Mouse (Mus musculus): ENCODE data around the gene Nbeal2.

- TF ChIP-seq RAD21 (IDR thresholded peaks at IDR 0.05; ENCODE audit: low read depth, low read length) (no peak), GABPA (IDR thresholded peaks at IDR 0.05; ENCODE audit: low read depth, low read length) (no peak), CTCF (IDR thresholded peaks at IDR 0.05 in 2 of 3, conservative IDR thresholded peaks at IDR 0.05 in 1 of 3; ENCODE audit: control insufficient read depth in 1 of 3, insufficient read depth in 1 of 3, low read depth in 2 of 3, low read length in 3 of 3, poor library complexity in 1 of 3, severe bottlenecking in 1 of 3) (no peak), POLR2A (IDR thresholded peaks at IDR 0.05; ENCODE audit: control insufficient read depth in 1 of 2, insufficient read depth in 1 of 2, low read depth in 1 of 2, low read length in 2 of 2, poor library complexity in 1 of 2) (no peak), HCFC1 (IDR thresholded peaks at IDR 0.05; ENCODE audit: low read depth, low read length) (no peak), CHD2 (IDR thresholded peaks at IDR 0.05; ENCODE audit: low read length) (no peak), EP300 (IDR thresholded peaks at IDR 0.05; ENCODE audit: low read depth in 1 of 2, low read length in 2 of 2) (no peak), E2F4 (IDR thresholded peaks at IDR 0.05; ENCODE audit: borderline replicate concordance, low read depth, low read length) (no peak), MYB (IDR thresholded peaks at IDR 0.05; ENCODE audit: low read depth, low read length) (no peak)
These were observed 22.5 kb upstream of the Nbeal2 start for GRCm38 (mm10) chr9:110676492-110676911.
